Mouse (Mus musculus): ENCODE data around the gene Cpne1.

DNA sequence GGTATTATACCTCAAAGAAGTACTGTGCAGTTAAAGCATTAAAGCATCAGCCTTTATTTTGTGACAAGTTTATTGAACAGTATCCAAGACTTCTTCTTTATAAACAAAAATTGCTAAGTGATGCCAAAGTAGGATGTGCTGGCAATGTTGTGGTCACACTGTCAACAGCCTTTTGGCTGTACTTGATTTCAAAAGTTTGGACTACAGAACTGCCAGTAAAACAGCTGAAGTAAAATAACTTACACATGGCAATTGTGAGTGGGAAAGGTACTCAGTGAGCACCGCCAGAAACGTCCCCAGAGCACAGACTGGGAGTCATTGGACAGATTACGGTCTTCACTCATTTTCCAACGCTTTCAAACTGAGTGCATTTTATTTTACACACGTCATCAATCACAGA is 19.8 kb downstream of the Cpne1 start:
- TF ChIP-seq POLR2A (IDR thresholded peaks at IDR 0.05; ENCODE audit: control insufficient read depth, low read depth, low read length) (no peak), CTCF (IDR thresholded peaks at IDR 0.05; ENCODE audit: control insufficient read depth, insufficient read depth, insufficient replicate concordance, low read depth, low read length) (no peak)

Data from testis, adult 2 months (tissue).